Mouse (Mus musculus) CD4-positive, CD25-positive, alpha-beta regulatory T cell, adult 4 months (primary cell): ENCODE data around the gene Dclk1. TPM values are rescaled to one million over a fixed set of nuclear protein-coding genes. Genes with fewer than 3 reads are reported as not detected.

Experiments used
- polyA plus RNA-seq, 2 experiments: library from polyadenylated mRNA; unstranded; fragments of 100-300 nt; shearing (Covaris generic); gene quantifications; one replicate each; pipeline ENCODE4 v1.2.1; 2017

The Dclk1 gene
- polyA plus RNA-seq, 2 experiments from 2014 or later: 0.16 to 0.50 TPM

Other genes starting within 250 kb of the Dclk1 start
- gene Ccna1, start 186.9 kb upstream of the Dclk1 start, polyA plus RNA-seq: not detected
- gene Spg20, start 130.3 kb upstream of the Dclk1 start, polyA plus RNA-seq: 10 to 100 TPM; 21.3 to 24.7 TPM
- not detected for gene Ccdc169, start 105.0 kb upstream of the Dclk1 start, polyA plus RNA-seq
- not detected for gene Sohlh2, start 60.3 kb upstream of the Dclk1 start, polyA plus RNA-seq
- not detected for gene Gm21954, start 229.8 kb downstream of the Dclk1 start, polyA plus RNA-seq